Mouse (Mus musculus) erythroblast, embryonic 14.5 days (primary cell): ENCODE data around the gene Otop2. TPM values are rescaled to one million over a fixed set of nuclear protein-coding genes. Genes with fewer than 3 reads are reported as not detected.

Source experiments
- H3K27me3 ChIP-seq: 2 replicates; pipeline ENCODE4 v1.6.1; 2012; ENCODE audit warnings: inconsistent platforms; ENCODE audit not compliant: control insufficient read depth
- H3K36me3 ChIP-seq: 2 replicates; pipeline ENCODE4 v1.6.1; 2012; ENCODE audit warnings: mild to moderate bottlenecking, inconsistent platforms; ENCODE audit not compliant: control insufficient read depth
- H3K4me1 ChIP-seq: 2 replicates; pipeline ENCODE4 v1.6.1; 2012; ENCODE audit warnings: inconsistent platforms; ENCODE audit not compliant: control insufficient read depth
- H3K4me3 ChIP-seq: replicated peaks from 2 replicates; pipeline ENCODE3; 2012; ENCODE audit warnings: moderate library complexity, mild to moderate bottlenecking, inconsistent platforms
- H3K9me3 ChIP-seq: 2 replicates; pipeline ENCODE4 v1.6.1; 2012; ENCODE audit warnings: low read length, inconsistent platforms, mixed read lengths; ENCODE audit not compliant: control insufficient read depth
- GATA1 ChIP-seq: IDR thresholded peaks from 2 replicates; pipeline ENCODE4 v1.6.1; 2012; ENCODE audit warnings: low read length, inconsistent platforms, mixed read lengths
- TAL1 ChIP-seq: IDR thresholded peaks from 3 replicates; pipeline ENCODE4 v1.6.1; 2012; ENCODE audit warnings: low read length, inconsistent platforms, mixed read lengths
- polyA plus RNA-seq: library from polyadenylated mRNA; stranded (reverse); fragments of >175 nt; gene quantifications from 2 replicates; pipeline ENCODE4 v1.2.3, GENCODE M21; 2012

The Otop2 gene
- polyA plus RNA-seq, 1 experiment = not detected

DNA sequence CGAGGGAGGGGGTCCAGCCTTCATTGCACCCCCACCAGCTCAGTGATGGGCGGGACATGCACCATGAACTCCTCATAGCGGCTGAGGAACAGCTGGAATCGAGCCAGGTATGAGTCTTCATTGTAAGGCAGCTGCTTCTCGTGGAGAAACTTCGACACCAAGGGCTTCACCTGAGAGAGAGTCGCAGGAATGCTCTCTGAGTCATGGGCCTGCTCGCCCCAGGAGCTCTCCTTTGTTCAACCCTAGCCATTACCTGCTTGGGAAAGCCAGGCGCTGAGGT is 23.5 kb upstream of the Otop2 start:
- H3K4me3 ChIP-seq = no peak overlapping the region
- H3K36me3 ChIP-seq = no peaks in the 10 kb centered on the region; the same call in 1 of the 2 replicates
- no peaks in the 10 kb centered on the region for H3K27me3 ChIP-seq
- H3K4me1 ChIP-seq = peaks cover 27% of the 10 kb centered on the region
- TF ChIP-seq TAL1 = no peak
- TF ChIP-seq GATA1 = no peak
- H3K9me3 ChIP-seq = no peaks in the 10 kb centered on the region

- no peak for TF ChIP-seq TAL1
- TF ChIP-seq GATA1 = no peak
- Histone ChIP-seq H3K27me3 (no peaks in the 10 kb centered on the region), H3K4me3 (no peak overlapping the region), H3K9me3 (no peaks in the 10 kb centered on the region), H3K36me3 (no peaks in the 10 kb centered on the region; the same call in 1 of the 2 replicates), H3K4me1 (peaks cover 21% of the 10 kb centered on the region)
Measured at GRCm38 (mm10) chr11:115283891-115284620, 22.9 kb upstream of the Otop2 start.

DNA sequence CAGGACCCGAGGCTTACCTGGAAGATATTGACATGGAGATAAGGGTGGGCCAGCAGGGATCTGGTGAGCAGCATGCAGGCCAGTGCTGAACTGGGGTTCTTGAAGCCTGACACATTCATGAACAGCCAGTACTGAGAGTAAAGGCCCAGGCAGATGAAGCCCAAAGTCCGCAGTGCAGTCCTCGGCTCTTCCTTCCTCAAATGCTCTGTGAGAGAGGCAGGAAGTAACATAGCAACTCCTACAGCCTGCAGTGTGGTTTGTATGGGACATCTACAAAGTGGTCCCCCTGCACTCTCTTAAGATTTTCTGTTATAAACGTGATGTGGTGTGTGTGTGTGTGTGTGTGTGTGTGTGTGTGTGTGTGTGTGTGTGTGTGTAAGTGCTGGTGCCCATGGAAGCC is 21.7 kb upstream of the Otop2 start:
- Histone ChIP-seq H3K27me3 (no peaks in the 10 kb centered on the region), H3K4me1 (peaks cover 10% of the 10 kb centered on the region), H3K9me3 (no peaks in the 10 kb centered on the region), H3K36me3 (no peaks in the 10 kb centered on the region; the same call in 1 of the 2 replicates), H3K4me3 (no peak overlapping the region)
- TF ChIP-seq GATA1 (no peak), TAL1 (no peak)

DNA sequence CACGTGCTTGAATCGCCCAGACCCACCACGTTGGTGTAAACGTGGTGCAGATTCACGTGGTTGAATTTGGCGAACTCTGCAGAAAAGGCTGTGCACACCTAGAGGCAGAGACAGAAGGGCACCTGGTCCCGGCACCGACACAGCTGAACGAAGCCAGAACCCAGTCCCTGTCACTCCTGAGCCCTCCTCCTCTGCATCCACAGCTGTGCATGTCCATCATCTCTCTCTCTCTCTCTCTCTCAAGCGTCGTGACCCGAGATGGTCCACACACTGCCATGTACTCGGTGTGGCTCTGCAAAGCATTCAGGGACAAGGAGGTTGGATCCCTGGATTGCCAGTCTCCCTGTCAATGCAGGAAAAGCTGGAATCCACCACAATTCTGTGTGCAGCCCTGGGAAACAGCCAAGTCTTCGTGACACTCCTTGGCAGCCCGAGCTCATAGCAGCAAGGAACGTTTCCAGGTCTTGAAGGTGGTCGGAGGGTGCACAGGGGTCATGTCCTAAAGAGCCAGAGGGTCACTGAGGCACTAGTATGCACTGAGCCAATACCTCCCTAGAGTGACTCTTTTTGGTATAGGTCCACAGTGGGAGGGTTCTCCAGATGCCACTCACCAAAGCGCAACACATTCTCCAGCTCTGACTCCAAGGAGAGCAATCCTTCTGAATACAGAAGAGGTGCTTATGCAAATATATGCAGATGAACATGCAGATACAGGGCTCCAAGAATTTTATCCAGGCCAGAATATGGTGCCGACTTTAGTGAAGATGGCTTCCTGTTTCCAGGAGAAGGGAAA is 20.6 kb upstream of the Otop2 start:
- no peaks in the 10 kb centered on the region for H3K27me3 ChIP-seq
- TF ChIP-seq TAL1 (no peak), GATA1 (no peak)
- no peaks in the 10 kb centered on the region for H3K9me3 ChIP-seq
- H3K4me1 ChIP-seq = peaks cover 9% of the 10 kb centered on the region
- H3K36me3 ChIP-seq = no peaks in the 10 kb centered on the region; the same call in 1 of the 2 replicates
- H3K4me3 ChIP-seq = no peak overlapping the region

- Histone ChIP-seq H3K27me3 (no peaks in the 10 kb centered on the region), H3K9me3 (no peaks in the 10 kb centered on the region), H3K4me3 (no peak overlapping the region), H3K36me3 (no peaks in the 10 kb centered on the region; the same call in 1 of the 2 replicates), H3K4me1 (peaks cover 3% of the 10 kb centered on the region)
- TF ChIP-seq GATA1 (no peak), TAL1 (no peak)
Measured at GRCm38 (mm10) chr11:115287386-115287785, 19.6 kb upstream of the Otop2 start.

DNA sequence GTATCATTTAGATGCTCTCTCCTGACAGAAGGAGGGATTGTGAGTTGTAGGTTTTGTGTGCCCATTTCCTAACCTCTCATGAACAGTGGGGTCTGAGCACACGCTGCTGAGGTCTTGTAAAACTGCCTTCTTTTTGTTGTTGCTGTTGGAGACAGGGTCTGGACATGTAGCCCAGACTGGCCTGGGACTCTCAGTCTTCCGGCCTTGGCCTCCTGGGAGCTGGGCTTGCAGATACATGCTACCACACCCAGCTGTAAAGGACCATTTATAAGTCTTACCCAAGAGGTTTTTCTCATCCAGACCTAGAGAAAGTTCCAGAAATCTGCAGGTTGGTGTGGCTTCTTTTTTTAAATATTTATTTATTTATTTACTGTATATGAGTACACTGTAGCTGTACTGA is 18.7 kb upstream of the Otop2 start:
- Histone ChIP-seq H3K9me3 (no peaks in the 10 kb centered on the region), H3K4me1 (peaks cover 3% of the 10 kb centered on the region; the same call in 1 of the 2 replicates), H3K4me3 (no peak overlapping the region), H3K27me3 (no peaks in the 10 kb centered on the region), H3K36me3 (no peaks in the 10 kb centered on the region; the same call in 1 of the 2 replicates)
- TF ChIP-seq TAL1 (no peak), GATA1 (no peak)

DNA sequence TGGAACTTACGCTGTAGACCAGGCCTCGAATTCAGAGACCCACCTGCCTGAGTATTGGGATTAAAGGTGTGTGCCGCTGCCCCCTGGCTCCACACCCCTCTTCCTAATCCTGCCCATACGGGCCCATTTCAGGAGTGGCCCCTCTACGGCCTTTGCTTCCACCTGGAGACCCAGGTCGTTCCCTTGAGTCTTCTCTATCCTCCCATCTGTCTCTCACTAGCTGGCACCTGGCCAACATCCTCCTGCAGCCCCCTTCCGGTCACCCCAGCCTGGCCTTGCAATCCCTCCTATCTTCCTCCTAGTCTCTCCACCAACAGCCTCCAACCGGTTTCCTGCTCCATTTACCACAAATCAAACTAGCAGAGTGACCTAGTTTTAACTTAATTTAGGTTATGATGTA is 17.1 kb upstream of the Otop2 start:
- TF ChIP-seq TAL1 (no peak), GATA1 (no peak)
- Histone ChIP-seq H3K4me1 (peaks cover 3% of the 10 kb centered on the region; the same call in 1 of the 2 replicates), H3K4me3 (no peak overlapping the region), H3K36me3 (no peaks in the 10 kb centered on the region; the same call in 1 of the 2 replicates), H3K9me3 (no peaks in the 10 kb centered on the region), H3K27me3 (no peaks in the 10 kb centered on the region; the same call in 1 of the 2 replicates)

DNA sequence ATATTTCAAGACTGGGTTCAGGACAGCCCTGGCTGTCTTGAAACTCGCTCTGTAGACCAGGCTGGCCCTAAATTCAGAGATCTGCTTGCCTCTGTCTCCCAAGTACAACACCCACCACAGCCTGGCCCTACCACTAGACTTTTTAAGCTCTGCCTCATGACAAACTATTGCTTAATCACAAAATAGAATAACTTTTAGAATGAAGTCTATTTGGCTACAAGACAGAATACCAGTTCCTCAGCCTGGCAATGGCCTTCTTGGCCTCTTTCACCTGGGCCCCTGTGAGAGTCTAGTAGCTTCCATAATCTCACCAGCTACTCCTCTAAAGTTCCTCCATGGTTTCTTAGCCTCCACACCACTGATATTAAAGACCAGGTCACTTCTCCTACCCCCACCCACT is 16.6 kb upstream of the Otop2 start:
- Histone ChIP-seq H3K9me3 (no peaks in the 10 kb centered on the region), H3K27me3 (no peaks in the 10 kb centered on the region; the same call in 1 of the 2 replicates), H3K36me3 (no peaks in the 10 kb centered on the region; the same call in 1 of the 2 replicates), H3K4me1 (peaks cover 3% of the 10 kb centered on the region; the same call in 1 of the 2 replicates), H3K4me3 (no peak overlapping the region)
- no peak for TF ChIP-seq GATA1
- no peak for TF ChIP-seq TAL1

DNA sequence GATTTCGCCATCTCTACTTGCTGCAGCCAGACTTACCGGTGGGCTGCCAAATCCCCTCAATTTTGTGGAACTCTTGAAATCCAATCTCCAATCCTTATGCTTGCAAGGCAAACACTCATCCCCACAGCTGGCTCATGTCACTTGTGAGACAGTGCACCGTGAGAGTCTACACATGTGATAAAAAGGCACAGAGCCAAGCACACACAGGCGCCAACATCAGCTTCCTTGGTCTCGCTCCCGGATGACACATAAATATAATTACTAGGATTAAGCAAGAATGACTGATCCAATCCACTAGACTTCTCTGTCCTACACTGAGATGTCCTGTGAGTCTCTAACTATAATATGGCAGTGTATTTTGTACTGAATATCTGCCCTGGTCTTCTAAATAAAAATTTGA is 16.0 kb upstream of the Otop2 start:
- Histone ChIP-seq H3K9me3 (no peaks in the 10 kb centered on the region), H3K4me1 (peaks cover 3% of the 10 kb centered on the region; the same call in 1 of the 2 replicates), H3K4me3 (no peak overlapping the region), H3K27me3 (no peaks in the 10 kb centered on the region; the same call in 1 of the 2 replicates), H3K36me3 (no peaks in the 10 kb centered on the region; the same call in 1 of the 2 replicates)
- TF ChIP-seq GATA1 (no peak), TAL1 (no peak)
